Mouse (Mus musculus) lung, postnatal 0 days (tissue): ENCODE measurements around the gene Selenov. TPM values are rescaled to one million over a fixed set of nuclear protein-coding genes. Genes with fewer than 3 reads are reported as not detected.

ENCODE experiments used
- ATAC-seq: fragments of 200-750 bp; cut with Nextera tagmentation; 2 replicates; pipeline ENCODE4 v1.8.0; 2017; ENCODE audit warnings: moderate library complexity
- DNase-seq: peaks from one replicate; pipeline ENCODE4 v3.0.0-alpha.2; 2016; ENCODE audit warnings: low spot score
- H3K27ac ChIP-seq: fragments of 300-500 bp; sonication (generic); 2 replicates; pipeline ENCODE4 v1.5.1; 2014; ENCODE audit warnings: antibody characterized with exemption, mild to moderate bottlenecking, low read length, mixed read lengths
- H3K27me3 ChIP-seq: fragments of 300-500 bp; sonication (generic); replicated peaks from 2 replicates; pipeline ENCODE4 v1.6.1; 2014; ENCODE audit warnings: low read length, mixed read lengths; ENCODE audit not compliant: insufficient read depth
- H3K36me3 ChIP-seq: fragments of 300-500 bp; sonication (generic); 2 replicates; pipeline ENCODE4 v1.6.1; 2014; ENCODE audit warnings: low read length, mixed read lengths; ENCODE audit not compliant: insufficient read depth
- H3K4me1 ChIP-seq: fragments of 300-500 bp; sonication (generic); 2 replicates; pipeline ENCODE4 v1.6.1; 2014; ENCODE audit warnings: antibody characterized with exemption, low read depth, low read length, mixed read lengths; ENCODE audit not compliant: insufficient read depth
- H3K4me2 ChIP-seq: fragments of 300-500 bp; sonication (generic); replicated peaks from 2 replicates; pipeline ENCODE4 v1.6.1; 2014; ENCODE audit warnings: low read depth, mild to moderate bottlenecking, low read length, moderate library complexity, mixed read lengths
- H3K4me3 ChIP-seq: fragments of 300-500 bp; sonication (generic); 2 replicates; pipeline ENCODE4 v1.5.1; 2014; ENCODE audit warnings: low read depth, low read length
- H3K9ac ChIP-seq: fragments of 300-500 bp; sonication (generic); replicated peaks from 2 replicates; pipeline ENCODE4 v1.6.1; 2014; ENCODE audit warnings: low read depth, mild to moderate bottlenecking
- H3K9me3 ChIP-seq: fragments of 300-500 bp; sonication (generic); 2 replicates; pipeline ENCODE4 v1.6.1; 2016; ENCODE audit warnings: low read length, mixed read lengths
- CTCF ChIP-seq: IDR thresholded peaks from 2 replicates; pipeline ENCODE4 v1.5.1; 2016; ENCODE audit warnings: antibody characterized with exemption, mild to moderate bottlenecking
- EP300 ChIP-seq: IDR thresholded peaks from 2 replicates; pipeline ENCODE4 v1.6.1; 2016; ENCODE audit warnings: antibody characterized with exemption, mild to moderate bottlenecking, control low read depth
- WGBS: fragments of 180-500 bp; shearing (Covaris S2); extraction: QIAGEN DNeasy Blood & Tissue Kit; methylation state at CpG from one replicate; pipeline ENCODE4 v1.1.7; 2014; 5-methylcytosine and 5-hydroxymethylcytosine counted together
- polyA plus RNA-seq: library from polyadenylated mRNA; unstranded; fragments of >200 nt; fragmentation: Nextera tagmentation; extraction: Ambion mirVana; gene quantifications from 2 replicates; pipeline ENCODE4 v1.2.1, GENCODE M21; 2015

Gene Selenov
- polyA plus RNA-seq, 1 experiment from 2014 or later, result 0.10 TPM

- Histone ChIP-seq H3K4me3 (peak within 1 kb of the TSS; percentile 67), H3K9ac (peak within 1 kb of the TSS; percentile 83), H3K4me2 (peak within 1 kb of the TSS; percentile 88), H3K9me3 (no peaks in the 10 kb centered on the region), H3K36me3 (no peaks in the 10 kb centered on the region), H3K27ac (peak within 1 kb of the TSS; percentile 76), H3K27me3 (no peaks in the 10 kb centered on the region), H3K4me1 (no peaks in the 10 kb centered on the region)
- 2% methylated on average over 67 of the region's 68 CpGs for WGBS
- DNase-seq, result peak; percentile 95
- peak; percentile 91 for TF ChIP-seq CTCF
- no peak for TF ChIP-seq EP300
- peak; percentile 84 for ATAC-seq
Observed at GRCm38 (mm10) chr7:28277615-28278278, 13.2 kb downstream of the Selenov start, which contains the start of gene Eid2b. Eid2b (plus strand) TSS chr7:28277739.

GRCm38 (mm10) chr7:28277237-28277614 is 13.8 kb downstream of the Selenov start:
- Histone ChIP-seq H3K9ac (no peak overlapping the region), H3K27me3 (no peaks in the 10 kb centered on the region), H3K27ac (no peak overlapping the region), H3K9me3 (no peaks in the 10 kb centered on the region), H3K36me3 (no peaks in the 10 kb centered on the region), H3K4me1 (no peaks in the 10 kb centered on the region), H3K4me3 (peak overlapping the region; percentile 67; the same call in 1 of the 2 replicates), H3K4me2 (no peak overlapping the region)
- 55% methylated on average over 8 of the region's 8 CpGs for WGBS
- DNase-seq, result no peak
- ATAC-seq, result no peak
- TF ChIP-seq CTCF, result no peak
- no peak for TF ChIP-seq EP300

GRCm38 (mm10) chr7:28271761-28272160 is 19.2 kb downstream of the Selenov start:
- no peak overlapping the region for H3K27ac ChIP-seq
- H3K4me3 ChIP-seq, result no peak overlapping the region
- ATAC-seq (no peak), DNase-seq (no peak)
- H3K9ac ChIP-seq, result no peak overlapping the region
- H3K4me2 ChIP-seq, result no peak overlapping the region
- TF ChIP-seq CTCF, result peak; percentile 19; the same call in 1 of the 2 replicates
- no peak for TF ChIP-seq EP300
- no peaks in the 10 kb centered on the region for H3K4me1 ChIP-seq
- H3K36me3 ChIP-seq, result no peaks in the 10 kb centered on the region
- H3K9me3 ChIP-seq, result no peaks in the 10 kb centered on the region
- no peaks in the 10 kb centered on the region for H3K27me3 ChIP-seq
- WGBS, result 68% methylated on average over 3 of the region's 3 CpGs

DNA sequence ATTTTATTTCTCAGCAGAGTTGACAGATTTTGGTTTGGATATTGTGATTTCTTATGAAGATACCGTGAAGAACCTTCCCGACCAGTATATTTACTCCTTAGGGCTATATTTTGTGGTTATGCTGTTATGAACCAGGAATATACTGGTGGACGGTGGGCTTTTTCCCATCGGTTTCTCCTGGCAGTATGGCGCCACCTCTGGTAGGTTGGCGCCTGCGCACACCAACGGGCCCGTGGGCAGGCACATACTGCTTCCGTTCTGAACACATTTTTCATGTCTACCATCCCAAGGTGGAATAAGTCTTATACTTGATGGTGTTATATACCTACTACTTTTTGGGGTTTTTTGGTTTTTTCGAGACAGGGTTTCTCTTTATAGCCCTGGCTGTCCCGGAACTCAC is 21.6 kb downstream of the Selenov start:
- Histone ChIP-seq H3K4me2 (no peak overlapping the region), H3K9ac (no peak overlapping the region), H3K9me3 (no peaks in the 10 kb centered on the region), H3K4me1 (no peaks in the 10 kb centered on the region), H3K27ac (no peak overlapping the region), H3K4me3 (no peak overlapping the region), H3K27me3 (no peaks in the 10 kb centered on the region), H3K36me3 (no peaks in the 10 kb centered on the region)
- peak; percentile 46 for TF ChIP-seq CTCF
- TF ChIP-seq EP300, result no peak
- ATAC-seq (no peak), DNase-seq (no peak)
- 93% methylated on average over 12 of the region's 12 CpGs for WGBS

GRCm38 (mm10) chr7:28268576-28268975 is 22.4 kb downstream of the Selenov start:
- Histone ChIP-seq H3K9me3 (no peaks in the 10 kb centered on the region), H3K4me3 (peak overlapping the region; percentile 75), H3K9ac (peak overlapping the region; percentile 70), H3K4me1 (no peaks in the 10 kb centered on the region), H3K27ac (0 out of 2 replicates have a peak overlapping the region, but pooled peaks have one; percentile 85), H3K4me2 (peak overlapping the region; percentile 83), H3K36me3 (no peaks in the 10 kb centered on the region), H3K27me3 (no peaks in the 10 kb centered on the region)
- WGBS, result 24% methylated on average over 16 of the region's 16 CpGs
- ATAC-seq, result no peak
- no peak for DNase-seq
- TF ChIP-seq EP300 (no peak), CTCF (no peak)

- DNase-seq (peak; percentile 51), ATAC-seq (peak; percentile 78)
- Histone ChIP-seq H3K4me3 (peak overlapping the region; percentile 75), H3K27ac (peak overlapping the region; percentile 85), H3K36me3 (no peaks in the 10 kb centered on the region), H3K4me2 (peak overlapping the region; percentile 83), H3K27me3 (no peaks in the 10 kb centered on the region), H3K9me3 (no peaks in the 10 kb centered on the region), H3K9ac (peak overlapping the region; percentile 70), H3K4me1 (no peaks in the 10 kb centered on the region)
- TF ChIP-seq EP300 (no peak), CTCF (no peak)
- WGBS, result 2% methylated on average over 36 of the region's 62 CpGs
Observed at GRCm38 (mm10) chr7:28268042-28268531, 22.9 kb downstream of the Selenov start.
